Mouse (Mus musculus) midbrain, embryonic 11.5 days (tissue): Measurements from ENCODE around the gene Taok1. TPM values are rescaled to one million over a fixed set of nuclear protein-coding genes. Genes with fewer than 3 reads are reported as not detected.
"Not testable (repeated sequence)": the region's sequence is repeated elsewhere in the genome, so short reads cannot be mapped to it uniquely, and the experiment has no call there.

Experiments
- ATAC-seq: fragments of 200-750 bp; cut with Nextera tagmentation; 2 replicates; pipeline ENCODE4 v1.8.0; 2017; ENCODE audit warnings: moderate TSS enrichment, moderate library complexity; ENCODE audit not compliant: low FRiP score
- DNase-seq: peaks from one replicate; pipeline ENCODE4 v3.0.0; 2015; ENCODE audit warnings: low spot score; ENCODE audit errors: missing footprints
- H3K27ac ChIP-seq: fragments of 300-500 bp; sonication (generic); 2 replicates; pipeline ENCODE4 v1.5.1; 2014; ENCODE audit warnings: low read depth, low read length
- H3K27me3 ChIP-seq: fragments of 300-500 bp; sonication (generic); 2 replicates; pipeline ENCODE4 v1.6.1; 2014; ENCODE audit warnings: mild to moderate bottlenecking, low read length, moderate library complexity, mixed read lengths; ENCODE audit not compliant: control insufficient read depth, insufficient read depth
- H3K36me3 ChIP-seq: fragments of 300-500 bp; sonication (generic); 2 replicates; pipeline ENCODE4 v1.6.1; 2014; ENCODE audit warnings: mild to moderate bottlenecking, low read length, moderate library complexity, mixed read lengths; ENCODE audit not compliant: control insufficient read depth, insufficient read depth
- H3K4me1 ChIP-seq: fragments of 300-500 bp; sonication (generic); 2 replicates; pipeline ENCODE4 v1.6.1; 2014; ENCODE audit warnings: low read length; ENCODE audit not compliant: control insufficient read depth, insufficient read depth
- H3K4me2 ChIP-seq: fragments of 300-500 bp; sonication (generic); 2 replicates; pipeline ENCODE4 v1.6.1; 2014; ENCODE audit warnings: mild to moderate bottlenecking, moderate library complexity
- H3K4me3 ChIP-seq: fragments of 300-500 bp; sonication (generic); 2 replicates; pipeline ENCODE4 v1.5.1; 2014; ENCODE audit warnings: low read depth, low read length
- H3K9ac ChIP-seq: fragments of 300-500 bp; sonication (generic); 2 replicates; pipeline ENCODE4 v1.6.1; 2014; ENCODE audit warnings: low read length
- H3K9me3 ChIP-seq: fragments of 300-500 bp; sonication (generic); 2 replicates; pipeline ENCODE4 v1.6.1; 2016; ENCODE audit warnings: low read length; ENCODE audit not compliant: control insufficient read depth
- WGBS: fragments of 180-500 bp; shearing (Covaris S2); extraction: QIAGEN DNeasy Blood & Tissue Kit; methylation state at CpG from one replicate; pipeline ENCODE4 v1.1.7; 2014; 5-methylcytosine and 5-hydroxymethylcytosine counted together
- polyA plus RNA-seq: library from polyadenylated mRNA; unstranded; fragments of >200 nt; fragmentation: Nextera tagmentation; extraction: Ambion mirVana; gene quantifications from 2 replicates; pipeline ENCODE4 v1.2.1, GENCODE M21; 2014

The Taok1 gene
- 21.0 and 23.0 TPM in 2 replicates for polyA plus RNA-seq

GRCm38 (mm10) chr11:77607538-77608455 is at the start of gene Taok1:
Gene Taok1 (minus strand): TSS chr11:77607815.
- DNase-seq (peak; percentile 100), ATAC-seq (peak; percentile 92)
- Histone ChIP-seq H3K27ac (peak within 1 kb of the TSS; percentile 96), H3K36me3 (no peaks in the 10 kb centered on the region), H3K27me3 (no peaks in the 10 kb centered on the region), H3K4me1 (peaks cover 14% of the 10 kb centered on the region), H3K9ac (peak within 1 kb of the TSS; percentile 99), H3K4me3 (peak within 1 kb of the TSS; percentile 89), H3K4me2 (peak within 1 kb of the TSS; percentile 77), H3K9me3 (no peaks in the 10 kb centered on the region)
- 1% methylated on average over 51 of the region's 71 CpGs for WGBS

- not testable (repeated sequence) for ATAC-seq, H3K4me3 ChIP-seq, H3K4me1 ChIP-seq, H3K9ac ChIP-seq, DNase-seq, H3K27ac ChIP-seq, H3K4me2 ChIP-seq, H3K9me3 ChIP-seq, H3K36me3 ChIP-seq, H3K27me3 ChIP-seq
- 91% methylated on average over 4 of the region's 4 CpGs for WGBS
Measured at GRCm38 (mm10) chr11:77653406-77654190, 46.0 kb upstream of the Taok1 start.

GRCm38 (mm10) chr11:77652484-77652883 is 44.9 kb upstream of the Taok1 start:
- Histone ChIP-seq H3K4me2 (no peak overlapping the region), H3K9me3 (no peaks in the 10 kb centered on the region), H3K36me3 (no peaks in the 10 kb centered on the region), H3K27me3 (no peaks in the 10 kb centered on the region), H3K4me1 (no peaks in the 10 kb centered on the region), H3K27ac (no peak overlapping the region), H3K4me3 (no peak overlapping the region), H3K9ac (no peak overlapping the region)
- no peak for ATAC-seq
- WGBS, result 63% methylated on average over 6 of the region's 6 CpGs
- no peak for DNase-seq

- no peaks in the 10 kb centered on the region for H3K9me3 ChIP-seq
- no peaks in the 10 kb centered on the region for H3K27me3 ChIP-seq
- H3K4me1 ChIP-seq, result no peaks in the 10 kb centered on the region
- H3K27ac ChIP-seq, result no peak overlapping the region
- H3K4me3 ChIP-seq, result no peak overlapping the region
- no peak for ATAC-seq
- H3K4me2 ChIP-seq, result no peak overlapping the region
- H3K9ac ChIP-seq, result no peak overlapping the region
- WGBS, result 83% methylated on average over 7 of the region's 7 CpGs
- H3K36me3 ChIP-seq, result no peaks in the 10 kb centered on the region
- DNase-seq, result no peak
Measured at GRCm38 (mm10) chr11:77648878-77649277, 41.3 kb upstream of the Taok1 start.

GRCm38 (mm10) chr11:77645481-77645880 is 37.9 kb upstream of the Taok1 start:
- Histone ChIP-seq H3K4me3 (no peak overlapping the region), H3K9me3 (no peaks in the 10 kb centered on the region), H3K27me3 (no peaks in the 10 kb centered on the region), H3K4me1 (no peaks in the 10 kb centered on the region), H3K4me2 (no peak overlapping the region), H3K9ac (no peak overlapping the region), H3K36me3 (no peaks in the 10 kb centered on the region), H3K27ac (no peak overlapping the region)
- ATAC-seq (no peak), DNase-seq (no peak)
- 87% methylated on average over 4 of the region's 4 CpGs for WGBS

GRCm38 (mm10) chr11:77641390-77641789 is 33.8 kb upstream of the Taok1 start:
- Histone ChIP-seq H3K27me3 (no peaks in the 10 kb centered on the region), H3K4me1 (no peaks in the 10 kb centered on the region), H3K36me3 (no peaks in the 10 kb centered on the region), H3K4me2 (no peak overlapping the region), H3K4me3 (no peak overlapping the region), H3K9me3 (no peaks in the 10 kb centered on the region), H3K9ac (no peak overlapping the region), H3K27ac (no peak overlapping the region)
- ATAC-seq, result no peak
- no peak for DNase-seq
- whole genome bisulfite sequencing, result 87% methylated on average over 9 of the region's 9 CpGs

- Histone ChIP-seq H3K36me3 (no peaks in the 10 kb centered on the region), H3K27me3 (no peaks in the 10 kb centered on the region), H3K4me2 (peak overlapping the region; percentile 37; the same call in 1 of the 2 replicates), H3K27ac (no peak overlapping the region), H3K4me1 (peaks cover 5% of the 10 kb centered on the region; the same call in 1 of the 2 replicates), H3K9ac (no peak overlapping the region), H3K9me3 (no peaks in the 10 kb centered on the region), H3K4me3 (0 out of 2 replicates have a peak overlapping the region, but pooled peaks have one; percentile 3)
- ATAC-seq, result 0 out of 2 replicates have a peak, but pooled peaks have one; percentile 46
- DNase-seq, result peak; percentile 98
- WGBS, result 18% methylated on average over 8 of the region's 8 CpGs
Measured at GRCm38 (mm10) chr11:77630257-77630670, 22.6 kb upstream of the Taok1 start.

- ATAC-seq (no peak), DNase-seq (peak; percentile 91)
- no peak overlapping the region for H3K4me3 ChIP-seq
- H3K9me3 ChIP-seq, result no peaks in the 10 kb centered on the region
- no peak overlapping the region for H3K27ac ChIP-seq
- WGBS, result 0% methylated on average over 1 of the region's 1 CpGs
- H3K9ac ChIP-seq, result no peak overlapping the region
- no peaks in the 10 kb centered on the region for H3K36me3 ChIP-seq
- peaks cover 12% of the 10 kb centered on the region for H3K4me1 ChIP-seq
- no peaks in the 10 kb centered on the region for H3K27me3 ChIP-seq
- no peak overlapping the region for H3K4me2 ChIP-seq
Measured at GRCm38 (mm10) chr11:77629476-77629875, 21.9 kb upstream of the Taok1 start.
